Mouse (Mus musculus): Measurements from ENCODE around the gene Rad9a. TPM values are rescaled to one million over a fixed set of nuclear protein-coding genes. Genes with fewer than 3 reads are reported as not detected.

The Rad9a gene
- polyA plus RNA-seq, 1 experiment from 2014 or later = 26.1 TPM

DNA sequence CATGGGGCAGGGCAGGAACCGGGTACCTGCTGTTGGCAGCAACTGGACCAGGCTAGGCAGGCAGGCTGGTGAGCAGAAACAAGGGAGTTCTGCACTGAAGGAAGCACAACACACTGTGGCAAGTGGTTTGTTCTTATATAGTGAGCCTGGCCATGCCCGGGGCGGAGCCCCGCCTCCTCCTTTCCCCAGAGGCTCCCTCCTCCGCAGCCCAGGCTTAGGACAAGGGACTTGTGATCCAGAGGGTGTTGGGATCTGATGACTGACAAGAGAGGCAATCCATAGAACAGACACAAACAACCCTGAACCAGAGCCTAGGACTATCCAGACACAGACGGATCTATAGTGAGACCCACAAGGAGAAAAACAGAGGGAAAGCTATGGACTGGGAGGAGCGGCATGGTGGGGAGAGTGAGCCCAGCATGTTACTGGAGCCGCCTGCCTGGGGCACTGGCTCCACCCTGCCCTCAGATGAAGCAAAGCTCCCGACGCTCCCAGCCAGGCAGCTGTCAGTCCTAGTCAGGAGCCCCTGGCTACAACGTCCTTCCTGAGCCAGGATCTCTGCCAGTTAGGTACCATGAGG is 26.0 kb downstream of the Rad9a start, which contains the start of gene Carns1:
Gene Carns1, minus strand, starts transcription at position 112 of the 580 bp plus-strand sequence.
- peak; percentile 30; the same call in 1 of the 2 replicates for ATAC-seq
- Histone ChIP-seq H3K4me3 (replicated peaks; ENCODE audit: low read length) (no peak within 1 kb of the TSS), H3K4me2 (ENCODE audit: low read length) (no peak within 1 kb of the TSS), H3K36me3 (ENCODE audit: control insufficient read depth, insufficient read depth) (no peaks in the 10 kb centered on the region), H3K27ac (ENCODE audit: low read length) (no peak within 1 kb of the TSS), H3K9ac (replicated peaks; ENCODE audit: low read depth, low read length) (peak within 1 kb of the TSS; percentile 35), H3K4me1 (replicated peaks; ENCODE audit: control insufficient read depth, insufficient read depth, low read length) (peaks cover 8% of the 10 kb centered on the region; the same call in 1 of the 2 replicates), H3K9me3 (ENCODE audit: control insufficient read depth, low read length) (no peaks in the 10 kb centered on the region), H3K27me3 (replicated peaks; ENCODE audit: control insufficient read depth, insufficient read depth, low read length) (no peaks in the 10 kb centered on the region)
- WGBS = 3% methylated on average over 11 of the region's 11 CpGs

GRCm38 (mm10) chr19:4172925-4173324 is 28.5 kb downstream of the Rad9a start:
- H3K9me3 ChIP-seq (ENCODE audit: control insufficient read depth, low read length) = no peaks in the 10 kb centered on the region
- no peak overlapping the region for H3K9ac ChIP-seq (replicated peaks; ENCODE audit: low read depth, low read length)
- H3K4me1 ChIP-seq (replicated peaks; ENCODE audit: control insufficient read depth, insufficient read depth, low read length) = peaks cover 15% of the 10 kb centered on the region
- H3K4me2 ChIP-seq (ENCODE audit: low read length) = no peak overlapping the region
- H3K4me3 ChIP-seq (replicated peaks; ENCODE audit: low read length) = no peak overlapping the region
- H3K36me3 ChIP-seq (ENCODE audit: control insufficient read depth, insufficient read depth) = no peaks in the 10 kb centered on the region
- 61% methylated on average over 11 of the region's 11 CpGs for WGBS
- H3K27me3 ChIP-seq (replicated peaks; ENCODE audit: control insufficient read depth, insufficient read depth, low read length) = no peaks in the 10 kb centered on the region
- H3K27ac ChIP-seq (ENCODE audit: low read length) = no peak overlapping the region
- no peak for ATAC-seq

- Histone ChIP-seq H3K4me3 (replicated peaks; ENCODE audit: low read length) (no peak overlapping the region), H3K9ac (replicated peaks; ENCODE audit: low read depth, low read length) (0 out of 2 replicates have a peak overlapping the region, but pooled peaks have one; percentile 12), H3K4me2 (ENCODE audit: low read length) (no peak overlapping the region), H3K9me3 (ENCODE audit: control insufficient read depth, low read length) (no peaks in the 10 kb centered on the region), H3K27ac (ENCODE audit: low read length) (no peak overlapping the region), H3K36me3 (ENCODE audit: control insufficient read depth, insufficient read depth) (no peaks in the 10 kb centered on the region), H3K27me3 (replicated peaks; ENCODE audit: control insufficient read depth, insufficient read depth, low read length) (no peaks in the 10 kb centered on the region), H3K4me1 (replicated peaks; ENCODE audit: control insufficient read depth, insufficient read depth, low read length) (peaks cover 15% of the 10 kb centered on the region)
- ATAC-seq = no peak
- WGBS = 80% methylated on average over 13 of the region's 13 CpGs
Observed at GRCm38 (mm10) chr19:4171393-4172290, 29.8 kb downstream of the Rad9a start.

DNA sequence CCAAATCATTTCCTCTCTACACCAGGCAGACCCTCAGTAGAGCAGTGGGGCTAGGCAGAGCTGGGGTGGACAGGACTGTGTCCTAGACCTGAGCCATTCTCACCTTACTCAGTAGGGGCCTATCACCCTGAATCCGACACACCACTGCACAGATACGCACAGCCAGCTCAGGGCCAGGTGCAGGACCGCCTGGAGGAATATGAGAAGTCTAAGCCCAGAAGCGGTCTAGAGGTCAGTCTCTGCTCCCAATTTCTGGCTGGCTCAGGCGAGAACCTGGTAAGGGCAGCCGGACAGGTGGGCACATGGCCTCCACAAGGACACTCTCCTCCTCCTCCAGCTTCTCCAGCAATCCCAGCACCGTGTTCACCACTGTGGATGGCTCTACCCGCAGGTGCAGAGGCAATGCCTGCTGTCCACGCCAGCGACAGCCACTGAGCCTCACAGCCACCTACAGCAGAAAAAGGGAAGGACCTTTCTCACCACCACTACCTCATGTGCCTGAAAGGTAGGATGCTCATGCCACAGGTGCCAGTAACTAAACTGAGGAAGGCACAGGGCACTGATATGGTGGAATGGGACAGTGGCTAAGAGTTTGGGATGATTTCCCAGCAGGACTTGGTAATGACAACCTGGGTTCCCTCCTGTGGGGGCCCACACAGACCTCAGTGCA is 30.6 kb downstream of the Rad9a start:
- H3K9ac ChIP-seq (replicated peaks; ENCODE audit: low read depth, low read length) = no peak overlapping the region
- peaks cover 15% of the 10 kb centered on the region for H3K4me1 ChIP-seq (replicated peaks; ENCODE audit: control insufficient read depth, insufficient read depth, low read length)
- WGBS = 93% methylated on average over 10 of the region's 10 CpGs
- H3K27me3 ChIP-seq (replicated peaks; ENCODE audit: control insufficient read depth, insufficient read depth, low read length) = no peaks in the 10 kb centered on the region
- H3K4me3 ChIP-seq (replicated peaks; ENCODE audit: low read length) = no peak overlapping the region
- no peaks in the 10 kb centered on the region for H3K9me3 ChIP-seq (ENCODE audit: control insufficient read depth, low read length)
- no peak overlapping the region for H3K27ac ChIP-seq (ENCODE audit: low read length)
- no peak for ATAC-seq
- no peak overlapping the region for H3K4me2 ChIP-seq (ENCODE audit: low read length)
- no peaks in the 10 kb centered on the region for H3K36me3 ChIP-seq (ENCODE audit: control insufficient read depth, insufficient read depth)

- Histone ChIP-seq H3K27me3 (replicated peaks; ENCODE audit: control insufficient read depth, insufficient read depth, low read length) (no peaks in the 10 kb centered on the region), H3K36me3 (ENCODE audit: control insufficient read depth, insufficient read depth) (no peaks in the 10 kb centered on the region), H3K9ac (replicated peaks; ENCODE audit: low read depth, low read length) (peak overlapping the region; percentile 60), H3K4me3 (replicated peaks; ENCODE audit: low read length) (peak overlapping the region; percentile 44), H3K4me1 (replicated peaks; ENCODE audit: control insufficient read depth, insufficient read depth, low read length) (peaks cover 7% of the 10 kb centered on the region), H3K9me3 (ENCODE audit: control insufficient read depth, low read length) (no peaks in the 10 kb centered on the region), H3K4me2 (ENCODE audit: low read length) (peak overlapping the region; percentile 61), H3K27ac (ENCODE audit: low read length) (peak overlapping the region; percentile 69)
- WGBS = 5% methylated on average over 27 of the region's 27 CpGs
- ATAC-seq = peak; percentile 25; the same call in 1 of the 2 replicates
Observed at GRCm38 (mm10) chr19:4169810-4170209, 31.7 kb downstream of the Rad9a start.

DNA sequence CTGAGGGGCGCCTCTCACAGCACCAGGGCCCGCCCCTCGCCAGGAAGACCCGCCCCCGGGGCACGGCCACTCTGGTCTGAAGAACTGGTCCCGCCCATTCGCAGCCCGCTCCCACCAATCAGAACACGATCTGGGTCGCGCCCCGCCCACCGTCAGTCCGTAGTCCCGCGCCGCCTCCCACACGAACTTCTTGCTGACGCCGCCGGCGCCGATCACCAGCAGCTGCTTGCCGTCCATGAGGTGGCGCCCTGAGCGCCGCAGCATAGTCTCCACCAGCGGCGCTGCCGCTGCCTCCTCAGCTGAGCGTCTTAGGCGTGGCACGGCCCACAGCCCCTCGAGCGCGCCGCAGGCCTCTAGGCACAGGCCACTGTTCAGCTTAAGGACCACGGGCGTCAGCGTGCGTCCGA is 32.1 kb downstream of the Rad9a start:
- Histone ChIP-seq H3K27ac (ENCODE audit: low read length) (peak overlapping the region; percentile 83), H3K36me3 (ENCODE audit: control insufficient read depth, insufficient read depth) (no peaks in the 10 kb centered on the region), H3K9ac (replicated peaks; ENCODE audit: low read depth, low read length) (peak overlapping the region; percentile 60), H3K4me2 (ENCODE audit: low read length) (peak overlapping the region; percentile 61), H3K27me3 (replicated peaks; ENCODE audit: control insufficient read depth, insufficient read depth, low read length) (no peaks in the 10 kb centered on the region), H3K4me3 (replicated peaks; ENCODE audit: low read length) (peak overlapping the region; percentile 44), H3K9me3 (ENCODE audit: control insufficient read depth, low read length) (no peaks in the 10 kb centered on the region), H3K4me1 (replicated peaks; ENCODE audit: control insufficient read depth, insufficient read depth, low read length) (peaks cover 7% of the 10 kb centered on the region)
- ATAC-seq = peak; percentile 96
- under 1% methylated on average over 43 of the region's 43 CpGs for WGBS

DNA sequence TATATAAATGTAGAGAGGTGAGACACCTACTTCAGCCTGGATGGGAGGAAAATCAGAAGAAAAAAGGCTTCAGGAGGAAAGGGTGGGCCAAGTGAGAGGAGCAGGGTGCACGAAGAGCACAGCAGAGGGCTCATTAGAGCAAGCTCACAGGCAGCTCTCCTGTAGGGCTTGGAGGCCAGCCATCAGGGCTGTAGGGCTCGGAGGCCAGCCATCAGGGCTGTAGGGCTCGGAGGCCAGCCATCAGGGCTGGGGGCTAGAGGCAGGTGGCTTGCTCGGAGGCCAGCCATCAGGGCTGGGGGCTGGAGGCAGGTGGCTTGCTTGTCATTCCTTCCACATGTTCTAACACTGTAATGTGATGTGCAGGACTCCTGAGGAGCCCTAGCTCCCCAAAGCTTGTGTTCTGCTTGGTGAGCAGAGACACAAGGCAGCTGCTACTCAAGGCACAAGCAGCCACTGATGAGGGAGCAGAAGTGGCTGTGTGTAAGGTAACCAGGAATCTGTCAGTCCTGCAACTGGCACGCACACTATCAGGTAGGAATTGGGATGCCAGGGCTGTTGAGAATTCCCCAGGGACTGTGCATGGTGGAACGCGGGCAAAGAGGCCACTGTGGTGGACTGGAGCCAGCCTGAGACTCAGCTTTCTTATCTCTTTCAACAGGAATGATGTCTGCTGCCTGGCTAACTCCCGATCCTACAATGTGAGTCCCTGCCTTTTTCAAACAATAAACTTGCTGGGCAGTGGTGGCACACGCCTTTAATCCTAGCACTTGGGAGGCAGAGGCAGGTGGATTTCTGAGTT is 34.6 kb downstream of the Rad9a start:
- no peak overlapping the region for H3K27ac ChIP-seq (ENCODE audit: low read length)
- no peaks in the 10 kb centered on the region for H3K27me3 ChIP-seq (replicated peaks; ENCODE audit: control insufficient read depth, insufficient read depth, low read length)
- peaks cover 21% of the 10 kb centered on the region for H3K4me1 ChIP-seq (replicated peaks; ENCODE audit: control insufficient read depth, insufficient read depth, low read length)
- H3K4me3 ChIP-seq (replicated peaks; ENCODE audit: low read length) = no peak overlapping the region
- no peak overlapping the region for H3K4me2 ChIP-seq (ENCODE audit: low read length)
- 75% methylated on average over 9 of the region's 9 CpGs for WGBS
- H3K9ac ChIP-seq (replicated peaks; ENCODE audit: low read depth, low read length) = no peak overlapping the region
- no peaks in the 10 kb centered on the region for H3K36me3 ChIP-seq (ENCODE audit: control insufficient read depth, insufficient read depth)
- H3K9me3 ChIP-seq (ENCODE audit: control insufficient read depth, low read length) = no peaks in the 10 kb centered on the region
- no peak for ATAC-seq

DNA sequence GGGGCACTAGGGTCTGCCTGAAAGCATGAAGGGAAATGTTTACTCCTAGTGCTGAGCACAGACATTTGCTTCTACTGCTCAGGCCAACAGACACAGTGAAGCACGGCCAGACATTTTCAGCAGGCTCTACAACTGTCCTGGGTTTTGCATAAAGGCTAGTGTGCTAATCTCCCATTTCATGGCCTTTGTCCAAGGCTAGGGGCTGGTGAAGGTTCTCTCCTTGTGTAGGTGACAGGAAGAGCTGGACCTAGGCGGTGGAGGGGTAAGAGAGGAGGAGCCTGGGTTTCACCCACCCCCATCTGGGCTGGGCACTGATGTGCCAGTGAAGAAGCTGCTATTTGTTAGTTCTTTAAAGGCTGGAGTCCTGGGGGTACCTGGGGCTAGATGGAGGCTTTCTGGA is 36.7 kb downstream of the Rad9a start:
- WGBS = 71% methylated on average over 2 of the region's 2 CpGs
- H3K4me2 ChIP-seq (ENCODE audit: low read length) = no peak overlapping the region

More for the DNA sequence above, 36.7 kb downstream of the Rad9a start:
- no peak for ATAC-seq
- no peaks in the 10 kb centered on the region for H3K9me3 ChIP-seq (ENCODE audit: control insufficient read depth, low read length)
- H3K27me3 ChIP-seq (replicated peaks; ENCODE audit: control insufficient read depth, insufficient read depth, low read length) = no peaks in the 10 kb centered on the region
- no peaks in the 10 kb centered on the region for H3K36me3 ChIP-seq (ENCODE audit: control insufficient read depth, insufficient read depth)
- H3K27ac ChIP-seq (ENCODE audit: low read length) = no peak overlapping the region
- peaks cover 16% of the 10 kb centered on the region for H3K4me1 ChIP-seq (replicated peaks; ENCODE audit: control insufficient read depth, insufficient read depth, low read length)
- H3K9ac ChIP-seq (replicated peaks; ENCODE audit: low read depth, low read length) = no peak overlapping the region
- no peak overlapping the region for H3K4me3 ChIP-seq (replicated peaks; ENCODE audit: low read length)
